Mouse (Mus musculus) thymus, postnatal 10 days (tissue): ENCODE data around the gene Stard9.

Experiments
- DNase-seq, 2 experiments: peaks; one replicate each; pipeline ENCODE4 v3.0.0; 2021; ENCODE audit warnings: low spot score in 2 of 2

Gene Stard9

GRCm38 (mm10) chr2:120729775-120730585 is 101.1 kb downstream of the Stard9 start:
- DNase-seq: peak; percentile 21 to 24

GRCm38 (mm10) chr2:120730639-120731166 is 101.8 kb downstream of the Stard9 start:
- DNase-seq: peak; percentile 35 to 38

DNA sequence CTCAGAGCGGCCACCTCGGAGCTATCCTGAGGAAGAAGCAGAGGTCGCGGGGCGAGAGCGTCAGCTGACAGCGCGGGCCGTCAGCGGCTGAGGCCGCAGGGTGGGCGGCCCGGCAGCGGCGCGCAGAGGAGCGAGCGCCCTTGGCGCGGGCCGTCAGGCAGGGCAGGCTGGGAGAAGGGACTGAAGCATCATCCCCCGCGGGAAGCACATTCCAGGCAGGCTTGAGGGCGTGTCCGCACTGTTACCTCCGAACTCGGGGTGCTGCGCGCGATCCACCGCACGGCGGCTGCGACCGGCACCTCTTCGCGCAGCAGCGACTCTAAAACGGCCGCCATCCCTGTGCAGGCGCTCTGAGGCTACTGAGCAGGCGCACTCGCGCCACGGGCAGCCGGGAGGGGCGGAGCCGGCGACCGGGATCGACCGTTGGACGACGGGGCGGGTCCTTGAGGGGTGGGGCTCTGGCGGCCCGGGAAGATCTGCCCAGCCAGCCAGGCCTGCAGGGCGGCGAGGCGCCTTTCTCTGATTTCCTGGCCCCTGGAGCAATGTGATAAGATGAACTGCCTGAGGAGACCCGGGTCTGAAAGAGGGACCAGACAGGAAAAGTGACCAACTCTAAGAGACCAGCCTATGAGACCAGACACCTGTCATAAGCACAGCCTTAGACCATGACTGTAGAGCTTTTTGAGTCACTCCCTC is 102.4 kb downstream of the Stard9 start:
- DNase-seq: peak; percentile 89 to 94

DNA sequence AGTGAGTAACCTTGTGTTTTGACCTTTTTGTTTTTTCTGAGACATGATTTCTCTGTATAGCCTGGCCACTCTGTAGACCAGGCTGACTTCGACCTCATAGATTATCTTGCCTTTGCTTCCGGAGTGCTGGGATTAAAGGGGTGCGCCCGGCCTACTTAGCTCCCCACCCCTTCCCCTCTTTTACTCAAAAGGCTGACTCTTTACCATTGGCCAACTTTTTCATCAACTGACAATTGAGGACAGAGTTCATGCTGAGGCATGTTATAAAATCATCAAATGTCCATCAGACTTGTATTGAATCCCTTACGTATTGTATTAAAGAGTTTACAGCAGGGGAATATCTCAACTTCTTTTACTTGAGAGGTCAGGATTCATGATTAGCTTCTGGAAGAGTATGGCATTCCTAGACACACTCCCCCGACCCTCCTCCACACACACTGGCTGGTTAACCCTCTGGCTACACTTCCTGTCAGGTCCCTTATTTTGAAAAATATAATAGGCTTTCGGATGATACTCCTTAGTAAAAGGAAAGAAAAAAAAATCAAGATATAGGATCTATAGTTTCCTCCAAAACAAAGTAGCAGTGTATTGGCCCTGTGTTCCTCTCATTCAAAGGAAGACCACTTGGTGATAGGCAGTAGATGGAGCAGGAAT is 103.1 kb downstream of the Stard9 start:
- DNase-seq: peak in 1 of 2 experiments; percentile 23

DNA sequence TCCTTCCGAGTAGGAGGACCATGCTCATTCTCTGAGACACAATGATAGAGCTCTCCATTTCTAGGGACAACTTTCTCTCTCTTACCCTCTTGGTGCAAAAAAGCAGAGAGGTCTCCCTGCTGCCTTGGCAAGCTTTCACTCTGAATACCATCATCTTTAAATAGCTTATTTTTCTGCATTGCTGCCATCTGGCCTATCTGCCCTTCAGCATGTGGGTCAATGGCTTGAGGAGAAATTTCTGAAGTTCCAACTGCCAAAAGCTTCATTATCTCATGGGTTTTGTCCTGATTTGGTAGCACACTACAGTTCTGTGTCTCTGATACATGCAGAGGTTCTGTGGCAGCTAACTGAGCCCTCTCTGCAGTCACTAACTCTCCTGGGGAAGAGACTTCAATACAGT is 116.6 kb downstream of the Stard9 start:
- DNase-seq: no peak

DNA sequence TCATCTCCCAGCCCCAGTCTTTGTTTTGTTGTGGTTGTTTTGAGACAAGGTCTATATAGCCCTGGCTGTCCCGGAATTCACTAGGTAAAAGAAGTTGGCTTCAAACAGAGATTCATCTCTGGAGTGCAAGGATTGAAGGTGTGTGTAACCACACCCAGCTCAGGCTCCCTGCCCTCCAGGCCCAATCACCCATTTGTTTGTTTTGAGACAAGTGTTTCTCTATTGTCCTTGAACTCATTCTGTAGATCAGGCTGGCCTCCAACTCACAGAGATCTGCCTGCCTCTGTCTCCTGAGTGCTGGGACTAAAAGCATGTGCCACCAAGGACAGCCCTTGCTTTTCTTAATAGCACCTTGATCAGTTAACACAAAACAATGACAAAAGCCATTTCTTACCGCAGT is 119.1 kb downstream of the Stard9 start:
- DNase-seq: no peak

- DNase-seq: no peak
These were observed 133.0 kb downstream of the Stard9 start for GRCm38 (mm10) chr2:120761922-120762321.

DNA sequence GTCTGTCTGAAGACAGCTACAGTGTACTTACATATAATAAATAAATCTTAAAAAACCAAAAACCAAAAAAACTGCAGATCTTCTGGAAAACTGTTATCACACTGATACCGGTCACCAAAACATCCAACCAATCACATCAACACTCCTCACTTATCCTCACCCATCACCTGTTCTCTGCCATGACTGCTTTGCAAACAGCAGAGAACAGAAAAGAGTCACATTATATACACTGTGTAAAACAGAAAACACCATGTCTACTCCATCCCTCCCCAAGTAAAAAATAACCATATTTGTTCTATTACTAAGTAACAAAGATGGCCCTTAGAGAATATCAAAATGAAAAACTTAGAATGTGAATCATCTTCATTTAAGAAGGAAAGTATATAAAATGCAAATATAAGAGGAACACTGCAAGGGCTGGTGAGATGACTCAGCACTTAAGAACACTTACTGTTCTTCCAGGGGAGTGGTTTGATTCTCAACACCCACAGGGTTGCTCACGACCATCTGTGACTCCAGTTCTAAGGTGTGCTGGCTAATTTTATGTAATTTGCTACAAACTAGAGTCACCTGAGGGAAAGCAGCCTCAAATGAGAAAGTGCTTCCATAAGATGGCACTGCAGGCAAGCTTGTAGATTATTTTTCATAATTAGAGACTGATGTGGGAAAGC is 141.5 kb downstream of the Stard9 start:
- DNase-seq: no peak
